ENCODE assay signal across 16 mouse cellular contexts in genomic region chr3:99665902-99666768, GRCm38 (mm10).
DNase-seq lines count a peak whose midpoint lies in the region; ATAC-seq and TF ChIP-seq lines count a peak whose summit lies in the region.
"Had no signal": no experiment of that assay in that cellular context is flagged by ENCODE, and none has a peak within 500 bp of the region (broad histone marks: within the 10 kb centered on the region; RNA-seq: fewer than 3 reads in every experiment).

No protein-coding gene starts in this region.

- TF ChIP-seq CTCF in layer of hippocampus, adult 2 months (conservative IDR thresholded peaks at IDR 0.05), result no peak

- no peaks in the 10 kb centered on the region for H3K9me3 ChIP-seq in midbrain, embryonic 13.5 days
- H3K9me3 ChIP-seq in midbrain, embryonic 16.5 days (replicated peaks; ENCODE audit: control insufficient read depth, low read length, poor library complexity, severe bottlenecking), result no peaks in the 10 kb centered on the region
- H3K9me3 ChIP-seq in limb, embryonic 14.5 days (ENCODE audit: control insufficient read depth, low read length), result no peaks in the 10 kb centered on the region
- no peaks in the 10 kb centered on the region for H3K9me3 ChIP-seq in kidney, embryonic 14.5 days (ENCODE audit: control insufficient read depth, low read length)
- H3K9me3 ChIP-seq: forebrain, embryonic 13.5 days; liver, embryonic 15.5 days had no signal

- ATAC-seq in midbrain, embryonic 13.5 days, result 0 out of 2 replicates have a peak, but pooled peaks have one; percentile 53
- no peak for ATAC-seq in midbrain, embryonic 16.5 days
- peak; percentile 76 for ATAC-seq in limb, embryonic 14.5 days (ENCODE audit: low FRiP score, low read depth)
- ATAC-seq in kidney, embryonic 14.5 days (ENCODE audit: low FRiP score, low TSS enrichment), result no peak
- ATAC-seq: forebrain, embryonic 13.5 days; lung, postnatal 0 days had no signal

- H3K4me3 ChIP-seq in midbrain, embryonic 13.5 days (replicated peaks), result no peak overlapping the region
- no peak overlapping the region for H3K4me3 ChIP-seq in midbrain, embryonic 16.5 days (ENCODE audit: low read depth, low read length)
- no peak overlapping the region for H3K4me3 ChIP-seq in limb, embryonic 14.5 days (replicated peaks; ENCODE audit: low read length)
- H3K4me3 ChIP-seq in kidney, embryonic 14.5 days (ENCODE audit: low read length), result no peak overlapping the region
- H3K4me3 ChIP-seq in layer of hippocampus, adult 2 months, result no peak overlapping the region
- H3K4me3 ChIP-seq: forebrain, embryonic 13.5 days; liver, embryonic 15.5 days; megakaryocyte, embryonic 14.5 days had no signal

- H3K27ac ChIP-seq in midbrain, embryonic 13.5 days, result no peak overlapping the region
- no peak overlapping the region for H3K27ac ChIP-seq in midbrain, embryonic 16.5 days (ENCODE audit: low read length)
- peak overlapping the region; percentile 59; the same call in 1 of the 2 replicates for H3K27ac ChIP-seq in limb, embryonic 14.5 days (replicated peaks; ENCODE audit: low read depth, low read length)
- H3K27ac ChIP-seq in kidney, embryonic 14.5 days (ENCODE audit: low read depth, low read length), result no peak overlapping the region
- H3K27ac ChIP-seq in layer of hippocampus, adult 2 months, result no peak overlapping the region
- H3K27ac ChIP-seq: forebrain, embryonic 13.5 days; liver, embryonic 15.5 days had no signal

- WGBS in midbrain, embryonic 13.5 days, result 36% methylated on average over 10 of the region's 10 CpGs
- 39% methylated on average over 10 of the region's 10 CpGs for WGBS in midbrain, embryonic 16.5 days
- 14% methylated on average over 10 of the region's 10 CpGs for WGBS in limb, embryonic 14.5 days
- WGBS in kidney, embryonic 14.5 days, result 5% methylated on average over 10 of the region's 10 CpGs

- H3K4me2 ChIP-seq in midbrain, embryonic 13.5 days (replicated peaks), result no peak overlapping the region
- no peak overlapping the region for H3K4me2 ChIP-seq in midbrain, embryonic 16.5 days (ENCODE audit: low read length)
- H3K4me2 ChIP-seq in limb, embryonic 14.5 days (replicated peaks; ENCODE audit: low read depth, low read length, severe bottlenecking), result no peak overlapping the region
- no peak overlapping the region for H3K4me2 ChIP-seq in kidney, embryonic 14.5 days (replicated peaks; ENCODE audit: low read depth, low read length)
- H3K4me2 ChIP-seq: forebrain, embryonic 13.5 days; liver, embryonic 15.5 days had no signal

- peaks cover 8% of the 10 kb centered on the region; the same call in 1 of the 2 replicates for H3K4me1 ChIP-seq in midbrain, embryonic 13.5 days (replicated peaks)
- H3K4me1 ChIP-seq in midbrain, embryonic 16.5 days (ENCODE audit: control insufficient read depth, insufficient read depth, low read length), result no peaks in the 10 kb centered on the region
- peaks cover 25% of the 10 kb centered on the region for H3K4me1 ChIP-seq in limb, embryonic 14.5 days (ENCODE audit: control insufficient read depth, insufficient read depth, low read length)
- H3K4me1 ChIP-seq in kidney, embryonic 14.5 days (ENCODE audit: control insufficient read depth, insufficient read depth, low read length), result no peaks in the 10 kb centered on the region
- H3K4me1 ChIP-seq: forebrain, embryonic 13.5 days; liver, embryonic 15.5 days; megakaryocyte, embryonic 14.5 days had no signal

- no peak for TF ChIP-seq POLR2A in limb, embryonic 14.5 days (IDR thresholded peaks at IDR 0.05; ENCODE audit: borderline replicate concordance, extremely low read depth, insufficient read depth, insufficient read length)

- H3K9ac ChIP-seq in midbrain, embryonic 13.5 days (replicated peaks), result no peak overlapping the region
- H3K9ac ChIP-seq in midbrain, embryonic 16.5 days (ENCODE audit: low read depth, low read length), result no peak overlapping the region
- no peak overlapping the region for H3K9ac ChIP-seq in limb, embryonic 14.5 days (ENCODE audit: low read depth, low read length, severe bottlenecking)
- no peak overlapping the region for H3K9ac ChIP-seq in kidney, embryonic 14.5 days (ENCODE audit: low read depth, low read length)
- H3K9ac ChIP-seq: forebrain, embryonic 13.5 days; liver, embryonic 15.5 days had no signal

- DNase-seq in forelimb bud, embryonic 11.5 days (ENCODE audit: low read depth, low spot score), result peak; percentile 98
- DNase-seq in limb, embryonic 14.5 days (ENCODE audit: low spot score), result peak; percentile 51
- DNase-seq in liver, result no peak
- no peak for DNase-seq in layer of hippocampus, adult 2 months (ENCODE audit: low spot score in 2 of 2)
- DNase-seq: adrenal gland, postnatal 36 days; cerebellum, adult 2 months; heart, postnatal 4 days; kidney, adult 2 months; kidney, postnatal 36 days had no signal

- H3K36me3 ChIP-seq in midbrain, embryonic 13.5 days, result no peaks in the 10 kb centered on the region
- no peaks in the 10 kb centered on the region for H3K36me3 ChIP-seq in midbrain, embryonic 16.5 days (ENCODE audit: control insufficient read depth, insufficient read depth, low read length)
- no peaks in the 10 kb centered on the region for H3K36me3 ChIP-seq in limb, embryonic 14.5 days (ENCODE audit: control insufficient read depth, insufficient read depth, low read length)
- H3K36me3 ChIP-seq in kidney, embryonic 14.5 days (ENCODE audit: control insufficient read depth, insufficient read depth, low read length), result no peaks in the 10 kb centered on the region
- H3K36me3 ChIP-seq: liver, embryonic 15.5 days had no signal

- H3K27me3 ChIP-seq in midbrain, embryonic 13.5 days, result no peaks in the 10 kb centered on the region
- H3K27me3 ChIP-seq in midbrain, embryonic 16.5 days (ENCODE audit: control insufficient read depth, insufficient read depth, low read depth, low read length), result no peaks in the 10 kb centered on the region
- no peaks in the 10 kb centered on the region for H3K27me3 ChIP-seq in limb, embryonic 14.5 days (ENCODE audit: control insufficient read depth, insufficient read depth, low read length)
- H3K27me3 ChIP-seq in kidney, embryonic 14.5 days (ENCODE audit: control insufficient read depth, insufficient read depth, low read length), result no peaks in the 10 kb centered on the region
- H3K27me3 ChIP-seq: forebrain, embryonic 13.5 days; liver, embryonic 15.5 days; megakaryocyte, embryonic 14.5 days had no signal

Comparison
In these comparisons a context has a peak if more than half of its experiments do, and no peak if none do; other contexts are left out.
1. ATAC-seq: peak in midbrain, embryonic 13.5 days (single experiment) and limb, embryonic 14.5 days (single experiment); none in midbrain, embryonic 16.5 days (single experiment) and kidney, embryonic 14.5 days (single experiment).
2. DNase-seq: peak in forelimb bud, embryonic 11.5 days (single experiment) and limb, embryonic 14.5 days (single experiment); none in liver (single experiment) and layer of hippocampus, adult 2 months (0 of 2).